Mouse (Mus musculus): ENCODE measurements at regions not wholly inside any gene's neighbourhood (a gene's known extent, or its start where the extent isn't known, plus 50 kb on each side); places are given as distances from the start of the nearest gene placed in this dataset.

- no peak for DNase-seq
These were observed 120.0 kb downstream of the Cartpt start for GRCm38 (mm10) chr13:99780751-99781460.

DNA sequence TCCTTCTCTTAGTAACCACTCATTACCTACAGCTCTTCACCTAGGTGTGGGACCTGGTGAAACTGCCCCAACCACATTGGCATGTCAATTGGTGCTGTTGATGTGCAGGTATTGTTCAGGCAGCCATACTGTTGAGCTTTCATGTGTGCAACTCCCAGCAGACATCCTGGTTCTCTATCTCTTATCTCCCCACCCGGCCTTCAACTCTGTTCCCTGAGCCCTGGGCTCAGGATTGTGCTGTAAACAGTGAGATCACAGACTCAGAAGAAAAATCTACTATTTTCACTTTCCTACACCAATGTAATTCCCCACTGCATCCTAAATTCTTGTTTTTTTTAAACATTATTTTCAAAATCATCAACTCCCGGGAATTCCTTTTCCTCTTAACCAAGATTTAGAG is 122.1 kb downstream of the Cartpt start:
- DNase-seq, result no peak

DNA sequence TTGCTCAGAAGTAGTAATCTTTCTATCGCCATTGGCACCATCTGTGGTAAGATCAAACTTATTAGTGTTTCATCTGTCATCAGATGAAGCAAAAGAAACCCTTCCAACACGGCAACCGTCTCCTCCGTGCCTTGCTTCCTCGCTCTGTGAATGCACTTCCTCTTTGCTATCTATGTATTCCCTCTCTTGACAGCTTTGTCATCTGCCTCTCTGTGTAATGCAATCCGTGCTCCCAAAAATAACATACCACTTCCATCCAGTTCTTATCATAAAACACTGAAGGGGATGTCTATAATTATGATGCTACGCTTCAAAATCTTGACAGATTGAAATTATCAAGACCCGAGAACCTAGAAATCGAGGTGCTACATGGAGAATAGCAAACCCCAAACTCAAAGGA is 123.2 kb downstream of the Cartpt start:
- DNase-seq, result no peak

GRCm38 (mm10) chr13:99765965-99766364 is 134.9 kb downstream of the Cartpt start:
- no peak for DNase-seq

GRCm38 (mm10) chr13:99764764-99765163 is 136.1 kb downstream of the Cartpt start:
- DNase-seq, result no peak

DNA sequence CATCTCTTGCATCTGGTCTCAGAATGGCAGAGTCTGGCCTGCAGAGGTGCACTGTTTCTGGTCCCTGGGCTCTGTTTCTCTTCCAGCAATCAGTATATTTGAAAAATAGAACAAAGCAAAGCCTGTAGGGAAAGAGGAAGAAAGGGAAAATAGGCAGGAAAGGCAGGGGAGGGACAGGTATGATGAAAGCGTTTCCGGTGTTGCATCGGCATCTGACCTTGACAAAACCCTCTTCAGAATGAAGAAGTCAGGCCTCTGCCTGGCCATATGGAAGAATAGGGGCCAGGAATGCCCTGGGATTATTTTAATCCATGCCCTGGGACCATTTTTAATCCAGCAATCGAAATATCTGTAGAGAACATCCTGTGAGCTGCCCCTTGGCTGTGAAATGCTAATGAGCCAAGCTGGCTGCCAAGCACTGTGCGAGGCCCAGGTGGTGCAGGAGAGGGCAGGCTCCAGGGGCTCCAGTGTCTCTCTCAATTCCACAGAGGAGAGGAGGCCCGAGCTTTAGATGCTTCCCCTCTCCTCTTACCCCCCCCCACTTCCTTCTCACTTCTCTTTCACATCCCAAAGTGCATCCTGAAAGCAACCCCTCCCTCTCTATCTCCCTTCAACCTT is 136.7 kb downstream of the Cartpt start:
- DNase-seq, result no peak

GRCm38 (mm10) chr13:99761843-99762242 is 139.0 kb downstream of the Cartpt start:
- DNase-seq, result no peak

DNA sequence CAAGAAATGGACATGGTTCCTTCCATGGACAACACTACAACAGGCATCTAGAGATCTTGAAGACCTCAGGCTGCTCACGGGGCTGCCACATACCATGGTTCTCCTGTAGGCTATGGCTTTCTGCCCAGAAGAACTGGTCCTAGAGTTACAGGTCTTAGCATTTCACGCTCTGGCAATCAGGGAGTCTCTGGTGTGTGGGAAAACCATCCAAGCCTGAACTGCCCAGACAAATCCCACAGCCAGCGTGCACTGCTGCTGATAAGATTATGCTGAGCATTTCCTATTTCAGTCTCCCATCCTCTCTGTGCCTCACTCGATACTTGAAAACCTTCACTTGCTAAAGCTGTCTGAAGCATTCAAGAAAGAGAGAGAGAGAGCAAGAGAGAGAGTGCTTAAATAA is 139.5 kb downstream of the Cartpt start:
- DNase-seq, result no peak

DNA sequence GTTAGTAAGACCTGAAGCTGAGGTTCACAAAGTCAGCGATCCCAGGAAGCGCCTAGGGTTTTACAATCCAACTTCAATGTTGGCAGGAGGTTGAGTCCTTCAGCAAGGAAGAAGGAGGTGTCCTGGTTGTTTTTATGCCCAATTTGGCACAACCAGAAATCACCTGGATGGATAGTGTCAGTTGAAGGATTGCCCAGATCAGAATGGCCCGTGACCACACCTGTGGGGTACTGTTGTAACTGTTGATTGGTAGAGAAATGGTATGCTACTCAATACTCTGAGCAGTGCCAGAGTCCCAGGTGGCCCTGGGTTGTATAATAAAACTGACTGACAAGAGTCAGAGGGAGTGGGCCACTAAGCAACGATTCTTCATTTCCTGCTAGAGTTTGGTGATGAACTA is 140.2 kb downstream of the Cartpt start:
- no peak for DNase-seq

GRCm38 (mm10) chr13:99759256-99760044 is 141.4 kb downstream of the Cartpt start:
- no peak for DNase-seq

GRCm38 (mm10) chr13:99754701-99755100 is 146.2 kb downstream of the Cartpt start:
- no peak for DNase-seq

- no peak for DNase-seq
These were observed 146.6 kb downstream of the Cartpt start for GRCm38 (mm10) chr13:99754251-99754652.

DNA sequence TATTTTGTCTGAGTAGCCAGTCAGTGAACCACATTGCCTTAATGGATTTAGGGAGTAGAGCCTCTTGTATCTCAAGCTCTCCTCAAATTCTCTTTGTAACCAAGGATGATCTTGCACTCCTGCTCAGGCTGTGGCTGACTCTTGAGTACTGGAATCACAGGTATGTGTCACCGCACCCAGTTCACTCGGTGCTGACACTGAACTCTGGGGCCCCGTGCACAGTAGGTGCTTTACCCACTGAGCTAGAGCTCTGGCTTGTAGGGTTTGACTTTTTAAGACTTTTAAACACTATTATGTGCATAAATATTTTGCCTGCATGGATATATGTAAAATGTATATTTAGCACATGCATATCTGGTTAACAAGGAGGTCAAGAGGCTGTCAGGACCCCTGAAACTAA is 147.4 kb downstream of the Cartpt start:
- no peak for DNase-seq

GRCm38 (mm10) chr13:99750729-99751128 is 150.2 kb downstream of the Cartpt start:
- DNase-seq, result peak; percentile 75

GRCm38 (mm10) chr13:99749342-99749741 is 151.5 kb downstream of the Cartpt start:
- DNase-seq, result no peak

- DNase-seq, result no peak
These were observed 152.8 kb downstream of the Cartpt start for GRCm38 (mm10) chr13:99748128-99748527.

GRCm38 (mm10) chr13:99745526-99745925 is 155.4 kb downstream of the Cartpt start:
- no peak for DNase-seq

GRCm38 (mm10) chr13:99744790-99745120 is 156.1 kb downstream of the Cartpt start:
- peak; percentile 66 for DNase-seq

DNA sequence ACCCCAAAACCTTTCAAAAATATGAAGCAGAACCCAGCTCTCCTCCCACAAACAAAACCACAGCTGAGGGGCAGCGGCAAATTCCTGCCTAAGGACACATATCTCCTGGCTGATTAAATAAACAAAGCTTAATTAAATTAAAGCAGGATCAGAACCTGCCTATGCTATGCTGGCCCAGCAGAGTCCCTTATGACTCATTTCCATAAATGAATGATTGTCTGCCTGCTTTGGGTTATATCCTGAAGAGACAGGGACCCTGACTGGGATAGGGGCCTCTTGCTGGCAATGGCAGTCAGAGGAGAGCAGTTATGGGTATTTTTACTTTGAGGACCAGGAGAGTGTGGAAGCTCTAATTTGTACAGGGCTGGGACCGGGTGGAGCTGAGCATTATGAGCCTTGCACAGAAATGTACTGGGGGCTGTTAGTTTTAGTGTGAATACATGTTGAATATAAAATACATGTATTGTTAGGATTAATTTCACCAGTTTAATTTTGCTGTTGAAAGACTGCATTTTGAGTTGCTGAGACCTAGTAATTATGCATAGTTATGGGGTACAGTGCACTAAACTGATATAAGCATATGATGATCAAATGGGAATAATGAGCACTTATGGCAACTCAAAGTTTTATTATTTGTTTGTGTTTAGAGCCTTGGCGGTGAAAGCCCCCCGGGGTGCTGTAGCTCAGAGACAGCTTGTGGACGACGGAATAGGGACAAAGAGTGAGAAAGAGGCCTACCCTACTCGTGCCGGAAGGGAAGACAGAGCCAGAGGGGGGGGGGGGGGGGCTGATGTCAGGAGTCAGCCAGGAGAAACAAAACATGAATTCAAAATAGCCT is 156.7 kb downstream of the Cartpt start:
- DNase-seq, result no peak

- no peak for DNase-seq
These were observed 158.4 kb downstream of the Cartpt start for GRCm38 (mm10) chr13:99742507-99742906.

DNA sequence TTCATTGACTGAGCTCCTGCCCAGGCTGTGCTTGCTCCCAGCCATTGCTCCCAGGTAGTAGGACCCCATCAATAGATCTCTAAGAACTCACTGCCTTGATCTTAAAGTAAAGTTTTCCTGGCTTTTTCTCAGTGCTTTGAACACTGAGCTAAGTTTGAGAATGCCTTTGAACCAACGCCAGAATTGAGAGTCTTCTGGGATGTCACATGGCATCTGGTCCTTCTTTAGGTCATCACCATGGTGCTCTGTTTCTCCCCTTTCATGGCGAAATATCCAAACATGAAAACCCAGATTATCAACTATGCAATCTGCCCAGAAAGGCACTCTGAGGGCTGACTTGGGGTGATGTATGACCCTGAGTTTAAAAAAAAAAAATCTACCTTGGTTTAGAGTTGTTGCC is 158.9 kb downstream of the Cartpt start:
- DNase-seq, result no peak

GRCm38 (mm10) chr13:99739420-99739819 is 161.5 kb downstream of the Cartpt start:
- DNase-seq, result no peak

- no peak for DNase-seq
These were observed 163.6 kb downstream of the Cartpt start for GRCm38 (mm10) chr13:99737271-99737670.
